Mouse (Mus musculus): ENCODE measurements around the gene Bcr.
A peak's percentile ranks its signal among the peaks of the same experiment; 100 is the strongest.

Bcr gene

DNA sequence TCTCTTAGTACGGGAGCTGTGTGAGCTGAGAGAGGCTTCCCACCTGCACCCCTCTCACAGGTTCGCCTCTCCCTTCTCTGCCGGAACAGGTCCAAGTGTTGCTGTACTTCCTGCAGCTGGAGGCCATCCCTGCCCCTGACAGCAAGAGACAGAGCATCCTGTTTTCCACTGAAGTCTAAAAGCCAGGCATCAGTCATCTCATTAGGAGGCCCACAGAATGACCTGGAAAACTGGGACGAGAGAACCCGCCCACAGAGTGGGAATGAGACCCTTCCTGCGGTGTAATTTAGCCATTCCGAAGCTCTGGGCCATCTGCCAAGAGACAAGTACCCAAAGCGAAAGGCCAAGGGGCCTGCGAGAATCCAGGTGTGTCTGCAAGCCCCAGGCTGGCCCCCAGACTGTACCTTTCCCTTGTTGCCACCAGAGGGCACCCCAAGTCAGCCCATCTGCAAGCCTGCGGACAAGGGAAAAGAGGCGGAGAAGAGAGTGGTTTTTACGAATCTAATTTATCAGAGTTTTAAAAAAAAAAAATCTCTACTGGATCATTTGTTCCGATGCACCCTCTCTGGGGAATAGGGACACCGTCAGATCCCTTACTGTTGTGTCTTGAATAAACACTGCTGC, 121.9 kb downstream of the Bcr start:
- DNase-seq (ENCODE audit: low spot score in 2 of 2), result peak; percentile 73 to 82

DNA sequence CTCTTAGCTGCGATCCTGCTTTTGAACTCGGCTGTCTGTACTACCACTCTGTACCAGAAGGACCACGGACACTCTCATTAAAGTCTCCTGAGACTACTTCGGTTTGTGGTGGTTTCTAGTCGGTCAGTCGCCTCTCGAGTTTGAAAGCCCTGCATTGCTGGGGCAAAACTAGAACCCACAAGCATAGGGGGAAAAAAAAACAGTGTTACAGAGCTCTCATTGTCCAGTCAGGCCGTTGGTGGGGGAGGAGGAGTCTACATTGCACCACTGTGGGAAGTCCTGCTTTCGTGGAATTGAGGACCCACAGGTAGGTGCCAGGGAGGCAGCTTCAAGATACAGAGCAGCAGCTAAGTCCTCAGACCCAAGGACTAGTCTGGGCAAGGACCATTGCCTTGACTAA, 124.4 kb downstream of the Bcr start:
- no peak for DNase-seq (ENCODE audit: low spot score in 2 of 2)

DNA sequence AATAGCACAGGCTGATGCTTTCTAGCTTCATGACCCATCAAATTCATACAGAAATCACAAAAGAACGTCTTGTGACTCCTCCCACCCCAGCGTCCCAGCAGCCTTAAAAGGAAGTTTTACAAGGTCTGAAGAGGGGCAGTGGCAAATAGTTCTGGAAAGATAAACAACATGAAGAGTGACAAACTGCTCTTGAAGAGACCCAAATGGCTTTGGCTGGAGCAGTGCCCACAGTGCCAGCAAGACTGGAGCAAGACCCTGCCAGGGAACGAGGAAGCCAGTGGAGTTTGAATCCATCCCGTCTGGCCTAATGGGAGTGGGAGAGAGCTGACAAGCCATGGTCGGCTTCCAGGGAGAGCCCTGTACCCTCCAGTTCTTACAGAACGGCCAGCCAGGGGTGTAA, 126.2 kb downstream of the Bcr start:
- peak in 1 of 2 experiments; percentile 50 for DNase-seq (ENCODE audit: low spot score in 2 of 2)

DNA sequence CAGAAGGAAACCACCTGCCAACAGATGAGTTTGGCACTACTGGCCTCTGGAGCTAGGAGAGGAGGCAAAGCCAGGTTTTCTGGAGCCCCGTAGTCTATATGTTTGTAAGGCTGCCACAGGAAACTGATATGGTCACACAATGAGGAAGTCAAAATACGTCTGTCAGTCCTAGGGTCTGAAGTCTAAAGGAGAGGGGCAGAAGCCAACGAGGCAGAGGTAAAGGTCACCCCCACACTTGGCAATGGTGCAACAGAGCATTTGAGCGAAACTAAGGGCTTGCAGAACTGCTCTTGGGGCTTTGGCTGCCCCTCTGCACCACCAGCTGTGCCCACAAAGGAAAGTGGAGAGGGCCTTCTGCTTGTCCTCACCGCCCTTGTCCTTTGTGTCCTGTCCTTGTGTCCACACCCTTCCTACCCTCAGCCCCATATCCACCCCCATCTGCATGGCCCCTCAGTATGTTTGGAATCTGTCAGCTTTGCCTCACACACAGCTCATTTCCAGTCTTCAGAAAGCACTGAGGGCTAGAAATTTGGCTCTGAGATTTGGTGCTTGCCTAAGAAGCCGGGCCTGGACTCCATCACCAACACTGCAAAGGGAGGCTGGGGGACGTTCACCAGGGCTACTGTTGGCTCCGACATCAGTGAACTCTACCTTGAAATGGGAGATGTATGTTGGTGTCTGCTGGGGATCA, 127.1 kb downstream of the Bcr start:
- no peak for DNase-seq (ENCODE audit: low spot score in 2 of 2)

DNA sequence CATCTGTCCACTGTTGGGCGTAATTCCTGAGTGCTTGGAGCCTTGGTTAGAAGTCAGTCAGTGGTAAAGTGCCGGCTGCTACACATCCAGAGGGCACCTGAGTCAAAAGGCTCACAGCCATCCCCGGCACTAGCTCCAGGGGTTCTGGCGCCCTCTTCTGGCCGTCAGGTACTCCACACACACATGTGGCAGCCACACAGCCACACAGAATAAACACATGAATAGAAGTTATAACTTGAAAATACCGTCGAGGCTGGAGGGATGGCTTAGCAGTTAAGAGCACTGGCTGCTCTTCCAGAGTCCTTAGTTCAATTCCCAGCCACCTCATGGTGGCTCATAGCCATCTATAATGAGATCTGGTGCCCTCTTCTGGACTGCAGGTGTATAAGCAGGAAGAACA, 131.3 kb downstream of the Bcr start:
- no peak for DNase-seq (ENCODE audit: low spot score in 2 of 2)

DNA sequence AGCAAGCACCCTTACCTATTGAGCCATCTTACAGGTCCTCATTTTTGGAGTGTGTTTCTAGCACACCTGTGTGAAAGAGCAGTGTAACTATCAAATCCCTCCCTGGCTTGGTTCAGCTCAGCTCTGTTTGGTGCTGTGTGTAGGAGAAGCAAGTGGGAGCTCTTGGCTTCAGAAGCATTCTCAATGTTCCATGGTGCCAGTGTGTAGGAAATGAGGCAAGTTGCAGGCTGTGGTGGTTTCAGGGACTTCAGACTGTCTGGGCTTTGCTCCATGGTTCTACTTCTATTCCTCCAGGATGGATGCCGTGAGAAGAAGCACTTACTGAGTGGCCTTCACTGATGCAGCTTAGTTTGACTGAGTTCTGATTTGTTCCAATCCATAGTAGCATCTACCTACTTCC, 137.4 kb downstream of the Bcr start:
- peak in 1 of 2 experiments; percentile 21 for DNase-seq (ENCODE audit: low spot score in 2 of 2)

DNA sequence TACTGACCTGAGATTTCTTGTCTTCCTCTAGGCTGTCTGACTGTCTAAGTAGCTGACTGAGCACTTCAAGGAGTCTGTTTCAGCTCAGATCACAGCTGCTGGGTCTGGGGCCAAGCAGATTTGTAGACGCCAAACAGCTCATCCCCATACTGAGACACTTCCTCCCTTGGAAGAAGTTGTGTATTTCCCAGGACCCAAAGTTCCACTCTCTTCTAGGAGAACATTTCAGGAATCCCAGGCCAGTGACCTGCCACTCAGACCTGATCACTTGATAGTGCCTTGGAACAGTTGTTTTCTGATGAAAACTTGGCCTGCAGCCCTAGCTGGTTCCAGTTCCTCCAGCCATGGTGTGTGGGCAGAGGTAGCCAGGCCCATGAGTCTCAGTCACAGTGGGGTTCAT, 140.3 kb downstream of the Bcr start:
- DNase-seq (ENCODE audit: low spot score in 2 of 2), result peak in 1 of 2 experiments; percentile 12

DNA sequence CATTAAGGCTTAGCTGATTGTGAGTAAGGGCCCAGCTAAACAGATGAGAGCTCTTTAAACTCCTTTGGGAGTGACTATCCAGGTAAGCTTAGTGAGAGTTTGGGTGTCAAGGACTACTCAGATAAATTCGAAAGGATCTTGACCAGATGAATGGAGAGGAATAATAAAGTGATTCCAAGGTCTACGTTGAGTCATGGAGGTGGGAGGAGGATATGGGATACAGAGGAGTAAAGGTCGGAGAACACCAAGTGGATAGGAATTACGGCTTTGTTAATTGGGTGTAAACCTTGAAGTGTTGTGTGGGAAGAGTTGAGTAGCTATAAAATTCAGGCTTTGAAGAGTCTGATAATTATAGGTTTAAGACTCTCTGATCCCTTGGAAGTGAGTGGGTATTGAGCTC, 145.8 kb downstream of the Bcr start:
- DNase-seq (ENCODE audit: low spot score in 2 of 2), result no peak

DNA sequence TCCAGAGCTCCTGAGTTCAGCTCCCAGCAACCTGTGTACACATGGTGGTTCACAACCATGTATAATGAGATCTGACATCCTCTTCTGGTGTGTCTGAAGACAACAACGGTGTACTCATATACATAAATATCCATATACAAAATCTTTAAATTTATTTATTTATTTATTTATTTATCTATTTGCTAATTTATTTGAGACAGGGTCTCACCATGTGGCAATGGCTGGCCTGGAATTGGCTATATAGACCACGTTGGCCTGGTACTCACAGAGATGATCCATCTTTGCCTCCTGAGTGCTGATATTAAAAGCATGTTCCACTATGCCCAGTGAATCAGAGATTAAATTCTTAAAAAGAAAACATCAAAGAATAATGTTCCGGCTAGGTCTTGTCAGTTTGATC, 150.4 kb downstream of the Bcr start:
- DNase-seq (ENCODE audit: low spot score in 2 of 2), result no peak

DNA sequence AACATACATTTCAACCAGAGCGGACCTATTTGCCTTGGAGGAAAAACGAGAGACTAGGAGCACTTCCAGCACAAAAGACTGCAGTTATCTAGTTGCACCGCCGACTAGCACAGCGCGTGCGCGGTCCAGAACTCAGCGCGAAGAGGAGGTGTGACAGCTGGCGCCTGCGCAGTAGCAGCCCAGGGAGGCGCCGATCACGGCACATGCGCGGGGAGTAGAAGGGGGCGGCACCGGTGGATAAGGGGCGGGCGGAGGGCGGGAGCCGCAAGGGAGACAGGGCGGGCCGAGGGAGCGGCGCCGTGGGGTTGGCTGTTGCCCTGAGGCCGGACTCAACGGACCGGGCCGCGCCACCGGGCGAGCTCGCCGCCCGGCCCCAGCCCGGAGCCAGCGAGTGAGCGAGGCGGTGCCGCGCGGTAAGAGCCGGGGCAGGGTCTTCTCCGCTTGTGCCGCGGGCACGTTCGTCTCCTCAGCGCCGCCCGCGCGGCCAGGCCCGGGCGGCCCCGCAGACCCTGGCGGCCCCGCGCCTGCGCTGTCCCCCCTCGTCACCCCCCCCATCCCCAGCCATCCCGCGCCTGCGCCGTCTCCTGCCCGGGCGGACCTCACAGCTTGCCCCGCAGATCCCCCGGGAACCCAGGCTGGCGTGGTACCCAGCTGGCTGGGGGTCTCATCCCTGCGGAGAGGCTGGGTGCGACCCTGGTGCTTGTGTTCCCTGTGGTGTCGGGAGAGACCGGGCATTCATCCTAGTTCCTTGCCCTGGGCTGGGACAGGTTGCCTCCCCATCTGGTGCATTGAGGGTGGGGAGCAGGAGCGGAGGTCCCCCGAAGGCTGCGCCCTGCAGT, 151.6 kb downstream of the Bcr start, which contains the start of gene Specc1l:
Gene Specc1l, plus strand, starts transcription at position 267 of the 839 bp plus-strand sequence.
- DNase-seq (ENCODE audit: low spot score in 2 of 2), result peak; percentile 97 to 98

DNA sequence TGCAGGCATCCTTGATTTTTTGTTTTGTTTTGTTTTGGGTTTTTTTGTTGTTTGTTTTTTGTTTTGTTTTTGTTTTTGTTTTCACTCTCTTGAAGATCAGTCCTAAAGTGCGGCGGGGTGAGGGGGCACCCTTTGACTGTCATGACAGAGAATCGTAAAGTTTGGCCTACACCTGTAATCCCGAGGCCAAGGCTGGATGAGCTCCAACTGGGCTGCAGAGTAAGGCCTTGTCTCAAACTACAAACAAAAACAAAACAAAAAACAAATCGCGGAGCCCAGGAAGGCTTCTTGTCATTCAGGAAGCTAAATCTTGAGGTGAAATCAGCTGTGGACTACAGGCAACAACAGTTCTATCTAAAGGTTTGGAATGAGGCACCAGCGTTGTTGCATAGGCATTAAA, 152.6 kb downstream of the Bcr start:
- DNase-seq (ENCODE audit: low spot score in 2 of 2), result peak; percentile 53 to 63

DNA sequence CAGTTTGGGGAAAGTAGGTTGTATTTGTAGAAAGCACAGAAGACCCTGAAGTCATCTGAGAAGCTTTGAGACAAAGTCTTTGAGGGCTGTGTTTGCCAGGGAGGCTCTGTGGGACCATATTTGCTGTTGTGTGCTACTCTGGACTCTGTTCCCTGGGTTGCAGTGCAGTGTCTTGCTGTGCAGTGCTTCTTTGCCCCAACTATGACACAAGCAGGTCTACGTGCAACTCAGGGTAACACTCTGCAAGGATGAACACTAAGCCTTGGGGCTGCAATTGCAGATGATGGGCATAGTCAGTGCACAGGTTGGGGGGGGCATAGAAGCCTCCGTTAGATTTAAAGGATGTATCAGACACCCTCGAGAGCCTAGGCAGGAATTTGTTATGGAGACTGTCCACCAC, 160.3 kb downstream of the Bcr start:
- no peak for DNase-seq (ENCODE audit: low spot score in 2 of 2)

DNA sequence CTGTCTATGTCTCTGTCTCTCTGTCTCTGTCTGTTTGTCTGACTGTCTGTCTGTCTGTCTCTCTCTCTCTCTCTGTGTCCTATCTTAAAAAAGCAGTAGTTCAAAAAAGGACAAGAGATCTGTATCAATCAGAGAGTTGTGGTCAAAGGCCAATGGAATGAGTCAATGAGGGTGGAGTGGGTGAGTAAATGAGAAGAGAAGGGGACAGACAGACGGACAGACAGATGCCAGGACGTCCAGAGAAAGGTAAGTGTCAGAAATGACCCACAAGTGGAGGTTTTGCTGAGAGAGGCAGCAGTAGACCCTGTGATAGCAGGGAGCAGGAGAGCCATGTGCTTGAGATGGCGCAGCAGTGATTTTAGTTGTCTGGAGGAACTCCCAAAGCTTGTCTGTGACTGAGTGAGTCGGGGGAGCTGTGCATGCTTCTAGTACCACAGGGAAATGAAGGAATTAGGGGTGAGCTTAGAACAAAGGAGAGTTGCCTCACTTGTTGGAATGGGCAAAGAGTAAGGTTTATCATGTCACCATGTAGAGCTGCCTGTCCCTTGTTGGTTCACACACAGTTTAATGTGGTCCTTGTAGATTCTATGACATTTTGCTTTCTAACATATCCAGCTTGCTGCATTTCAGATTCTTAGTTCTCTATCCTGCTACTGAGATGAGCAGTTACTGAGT, 161.7 kb downstream of the Bcr start:
- no peak for DNase-seq (ENCODE audit: low spot score in 2 of 2)

DNA sequence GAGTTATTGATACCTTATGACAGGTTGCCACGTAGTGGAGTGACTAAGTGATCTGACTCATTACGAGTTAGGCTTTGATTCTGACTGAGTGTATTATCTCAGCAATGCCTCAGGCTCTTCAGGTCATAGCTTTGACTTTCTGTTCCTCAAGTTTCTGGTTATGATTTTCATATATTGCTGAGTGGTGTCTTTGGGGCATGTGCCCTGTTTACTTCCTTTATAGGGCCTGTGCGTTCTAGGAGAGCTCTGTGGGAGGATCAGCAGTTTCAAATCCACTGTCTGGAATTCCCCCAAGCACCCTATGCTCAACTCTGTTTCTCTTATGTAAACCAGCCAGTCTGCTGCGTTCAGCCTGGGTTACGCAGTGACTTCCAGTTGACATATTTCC, 162.2 kb downstream of the Bcr start:
- no peak for DNase-seq (ENCODE audit: low spot score in 2 of 2)

DNA sequence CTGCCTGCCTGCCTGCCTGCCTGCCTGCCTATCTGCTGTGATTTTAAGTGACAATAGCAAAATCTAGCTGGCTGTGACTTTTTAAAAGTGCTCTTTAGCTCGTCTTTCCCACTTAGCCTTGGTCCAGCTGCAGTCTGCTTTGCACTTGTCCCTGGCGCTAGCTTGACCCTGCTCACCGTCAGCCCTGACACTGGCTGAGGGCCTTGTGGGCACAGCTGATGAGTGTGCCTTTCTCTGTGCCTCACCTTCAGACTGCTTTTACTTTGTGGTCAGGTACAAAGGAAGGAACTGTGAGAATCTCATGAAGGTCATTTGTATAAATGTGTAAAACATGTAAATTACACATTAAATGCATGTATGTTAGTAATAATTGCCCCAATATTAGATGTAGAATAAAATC, 163.8 kb downstream of the Bcr start:
- DNase-seq (ENCODE audit: low spot score in 2 of 2), result no peak

DNA sequence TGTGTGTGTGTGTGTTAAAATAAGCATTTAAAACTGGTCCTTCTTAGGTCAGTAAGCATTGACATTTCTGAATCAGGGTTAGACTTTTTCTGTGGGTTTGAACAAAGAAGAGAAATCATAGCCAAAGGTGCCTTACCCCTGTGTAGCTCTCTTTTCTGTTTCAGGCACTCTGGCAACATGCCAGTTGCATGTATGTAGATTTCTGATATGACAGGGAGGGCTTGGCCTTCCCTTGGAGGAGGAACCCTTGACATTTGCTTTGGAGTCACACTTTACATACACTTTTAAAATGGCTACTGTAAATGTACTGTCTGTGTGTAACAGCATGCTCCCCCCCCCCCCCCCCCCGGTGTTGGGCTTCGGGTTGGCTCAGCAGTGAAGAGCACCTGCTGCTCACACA, 164.2 kb downstream of the Bcr start:
- no peak for DNase-seq (ENCODE audit: low spot score in 2 of 2)

DNA sequence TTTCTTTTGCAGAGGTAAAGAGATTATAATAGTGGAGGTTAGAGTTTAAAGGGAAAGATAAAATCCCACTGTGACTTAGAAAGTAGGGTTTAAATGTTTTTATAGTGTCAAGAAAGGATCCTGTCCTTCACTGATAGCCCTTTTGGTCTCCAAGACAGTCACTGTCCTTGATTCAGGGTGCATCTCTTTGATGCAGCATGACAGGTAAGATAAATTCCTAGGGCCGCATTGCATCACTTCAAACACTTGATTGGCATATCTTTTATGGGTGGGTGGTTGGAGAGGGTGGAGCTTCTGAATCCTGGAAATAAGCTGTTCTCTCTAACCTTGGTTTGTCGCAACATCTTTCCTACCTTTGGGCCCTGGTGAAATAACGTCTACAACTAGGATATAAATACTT, 167.0 kb downstream of the Bcr start:
- DNase-seq (ENCODE audit: low spot score in 2 of 2), result no peak

DNA sequence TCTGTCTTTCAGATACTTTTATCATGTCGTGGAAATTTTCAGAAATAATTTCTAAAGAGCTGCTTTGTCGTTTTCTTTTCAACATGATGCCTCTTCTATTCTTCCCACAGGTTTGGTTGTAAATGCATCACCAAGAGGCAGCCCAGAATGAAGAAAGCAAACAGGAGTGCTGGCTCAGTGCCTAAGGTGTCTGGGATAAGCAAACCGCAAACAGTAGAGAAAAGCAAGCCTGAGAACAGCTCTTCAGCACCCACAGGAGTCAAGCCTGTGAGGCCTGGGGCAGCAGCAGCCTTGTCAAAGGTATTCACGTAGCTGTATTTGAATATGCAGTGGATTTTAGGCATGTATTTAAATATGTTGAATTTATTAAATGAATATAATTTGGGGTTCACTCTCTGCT, 170.2 kb downstream of the Bcr start:
- no peak for DNase-seq (ENCODE audit: low spot score in 2 of 2)

DNA sequence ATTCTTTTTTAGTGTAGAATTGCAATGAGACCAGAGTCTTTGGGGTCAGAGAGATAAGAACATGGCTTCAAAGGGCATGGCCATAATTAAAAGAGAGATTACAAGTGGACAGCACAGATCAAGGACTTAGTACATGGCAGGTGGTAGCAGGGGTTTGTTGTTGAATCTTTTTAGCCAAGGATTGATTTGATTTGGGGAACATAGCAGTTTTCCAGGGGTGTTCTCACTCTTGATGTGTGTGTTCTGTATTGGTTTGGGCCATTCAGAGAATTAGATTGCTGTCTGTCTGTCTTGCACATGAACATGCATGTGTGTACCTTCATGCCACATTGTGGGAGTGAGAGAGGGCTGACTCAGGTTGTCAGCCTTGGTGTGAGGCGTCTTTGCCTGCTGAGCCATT, 171.5 kb downstream of the Bcr start:
- no peak for DNase-seq (ENCODE audit: low spot score in 2 of 2)

DNA sequence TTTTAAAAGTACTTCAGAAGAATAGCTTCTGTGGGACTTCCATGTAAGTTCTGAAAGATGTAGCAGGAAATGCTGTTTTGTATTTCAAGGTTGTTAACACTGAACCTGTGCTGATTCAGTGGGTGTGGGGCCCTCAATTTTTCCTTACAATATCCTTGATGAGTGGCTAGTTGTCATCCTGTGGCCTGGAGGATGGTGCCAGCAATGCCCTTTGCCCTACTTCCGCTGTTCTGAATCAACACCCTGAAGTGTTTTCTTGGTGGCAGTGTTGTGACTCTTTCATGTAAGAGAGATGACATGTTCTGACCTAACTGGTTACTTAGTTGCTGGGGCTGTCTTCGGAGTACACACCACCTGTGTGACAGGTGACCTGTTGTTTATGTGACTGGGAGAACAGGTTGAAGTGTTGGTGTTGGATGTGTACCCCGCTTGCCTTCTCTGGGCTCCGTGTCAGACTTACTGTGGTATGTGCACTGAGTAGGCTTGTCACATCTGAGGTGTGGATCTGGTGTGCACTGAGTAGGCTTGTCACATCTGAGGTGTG, 172.3 kb downstream of the Bcr start:
- no peak for DNase-seq (ENCODE audit: low spot score in 2 of 2)

DNA sequence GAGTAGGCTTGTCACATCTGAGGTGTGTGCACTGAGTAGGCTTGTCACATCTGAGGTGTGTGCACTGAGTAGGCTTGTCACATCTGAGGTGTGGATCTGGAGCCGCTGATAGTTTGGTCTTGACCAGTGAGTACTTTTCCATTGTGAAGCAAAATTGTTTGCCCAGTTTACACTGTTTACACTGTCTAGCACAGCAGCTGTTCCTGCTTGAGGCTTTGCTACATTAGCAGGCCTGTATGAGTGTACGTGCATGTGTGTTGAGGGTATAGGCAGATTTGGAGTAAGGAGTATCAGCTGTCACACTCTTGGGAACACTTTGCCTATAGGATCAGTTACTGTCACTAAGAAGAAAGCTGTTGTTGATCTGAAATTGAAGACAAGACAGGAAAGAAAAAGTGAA, 173.1 kb downstream of the Bcr start:
- DNase-seq (ENCODE audit: low spot score in 2 of 2), result no peak

Data from right cerebral cortex, postnatal 10 days (tissue).